Mouse (Mus musculus): ENCODE results near the gene Tacc3.

DNA sequence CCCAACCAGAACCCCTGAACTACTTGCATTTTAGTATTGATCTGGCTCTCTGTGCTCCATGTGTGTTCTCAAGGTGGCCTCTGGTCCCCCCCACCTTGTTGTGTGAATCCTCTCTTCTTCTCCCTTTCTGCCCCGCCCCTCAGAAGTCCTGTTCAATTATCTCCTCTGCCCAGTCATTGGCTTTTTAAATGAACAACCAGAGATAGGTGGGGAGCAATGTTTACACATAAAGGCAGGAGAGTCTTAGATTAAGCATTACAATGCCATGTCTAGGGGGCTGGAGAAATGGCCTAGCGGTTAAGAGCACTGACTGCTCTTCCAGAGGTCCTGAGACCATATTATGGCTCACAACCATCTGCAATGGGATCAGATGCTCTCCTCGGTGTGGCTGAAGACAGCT, 22.6 kb upstream of the Tacc3 start:
- no peak for TF ChIP-seq CTCF (IDR thresholded peaks at IDR 0.05; ENCODE audit: low read depth, low read length)
- no peak for TF ChIP-seq POLR2A (IDR thresholded peaks at IDR 0.05; ENCODE audit: borderline replicate concordance, low read depth, low read length)

All from bone marrow macrophage, adult 2 months (primary cell).